ENCODE assay signal across 18 mouse cellular contexts in the genomic region with DNA sequence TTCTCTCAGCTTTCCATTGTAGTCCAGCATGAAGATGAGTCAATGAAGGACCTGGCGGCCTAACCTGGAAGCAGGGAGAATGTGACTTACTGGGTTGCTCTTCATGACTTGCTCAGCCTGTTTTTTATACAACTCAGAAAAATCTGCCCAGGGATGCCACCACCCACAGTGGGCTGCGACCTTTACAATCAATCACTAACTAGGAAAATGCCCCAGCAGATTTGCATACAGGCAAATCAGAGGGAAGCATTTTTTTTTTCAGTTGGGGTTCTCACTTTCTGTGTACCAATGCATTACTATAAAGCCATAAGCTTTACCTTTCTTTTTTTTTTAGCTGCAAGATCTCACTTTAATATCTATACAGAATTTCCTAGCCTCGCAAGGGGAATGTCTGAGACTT.
"Had no signal": no experiment of that assay in that cellular context is flagged by ENCODE, and none has a peak within 500 bp of the region (broad histone marks: within the 10 kb centered on the region; RNA-seq: fewer than 3 reads in every experiment).

No protein-coding gene starts in this region.

- H3K4me3 ChIP-seq: midbrain, embryonic 10.5 days; midbrain, embryonic 12.5 days; myocyte; neural tube, embryonic 13.5 days; neural tube, embryonic 15.5 days had no signal

- H3K9me3 ChIP-seq: midbrain, embryonic 10.5 days; midbrain, embryonic 12.5 days; neural tube, embryonic 13.5 days; neural tube, embryonic 15.5 days had no signal

- DNase-seq: lung, embryonic 14.5 days; lung, postnatal 10 days; lung, postnatal 4 days; midbrain, embryonic 14.5 days; retina, postnatal 1 day; right cerebral cortex, adult 18-20 months; right cerebral cortex, postnatal 25 days; right cerebral cortex, postnatal 4 days; spleen, adult 18-20 months; thymus, adult 18-20 months; thymus, postnatal 14 days; thymus, postnatal 36 days had no signal

- H3K4me2 ChIP-seq: lung, embryonic 14.5 days; midbrain, embryonic 12.5 days; neural tube, embryonic 13.5 days; neural tube, embryonic 15.5 days had no signal

- ATAC-seq: midbrain, embryonic 16.5 days had no signal

- H3K36me3 ChIP-seq: midbrain, embryonic 10.5 days; midbrain, embryonic 12.5 days; neural tube, embryonic 13.5 days; neural tube, embryonic 15.5 days had no signal

- H3K27ac ChIP-seq: midbrain, embryonic 10.5 days; midbrain, embryonic 12.5 days; neural tube, embryonic 13.5 days; neural tube, embryonic 15.5 days had no signal

- H3K27me3 ChIP-seq: midbrain, embryonic 12.5 days; neural tube, embryonic 13.5 days; neural tube, embryonic 15.5 days had no signal

- H3K9ac ChIP-seq: lung, embryonic 14.5 days; midbrain, embryonic 12.5 days; neural tube, embryonic 13.5 days; neural tube, embryonic 15.5 days had no signal

- H3K4me1 ChIP-seq: midbrain, embryonic 10.5 days; midbrain, embryonic 12.5 days; neural tube, embryonic 13.5 days; neural tube, embryonic 15.5 days had no signal
